Mouse (Mus musculus) limb, embryonic 11.5 days (tissue): ENCODE results near the gene Zfp277. TPM values are rescaled to one million over a fixed set of nuclear protein-coding genes. Genes with fewer than 3 reads are reported as not detected.

ENCODE experiments used
- ATAC-seq: fragments of 200-750 bp; cut with Nextera tagmentation; 2 replicates; pipeline ENCODE4 v1.8.0; 2017; ENCODE audit warnings: low read depth; ENCODE audit not compliant: insufficient number of reproducible peaks, low FRiP score, low TSS enrichment
- DNase-seq: peaks from one replicate; pipeline ENCODE4 v3.0.0-alpha.2; 2015; ENCODE audit warnings: low spot score
- H3K27ac ChIP-seq: fragments of 300-500 bp; sonication (generic); replicated peaks from 2 replicates; pipeline ENCODE4 v1.5.1; 2014; ENCODE audit warnings: low read depth, mild to moderate bottlenecking, low read length
- H3K27me3 ChIP-seq: fragments of 300-500 bp; sonication (generic); 2 replicates; pipeline ENCODE4 v1.6.1; 2014; ENCODE audit warnings: mild to moderate bottlenecking, low read length, mixed read lengths; ENCODE audit not compliant: control insufficient read depth, insufficient read depth
- H3K36me3 ChIP-seq: fragments of 300-500 bp; sonication (generic); 2 replicates; pipeline ENCODE4 v1.6.1; 2014; ENCODE audit warnings: mild to moderate bottlenecking, low read length, moderate library complexity, mixed read lengths; ENCODE audit not compliant: control insufficient read depth, insufficient read depth
- H3K4me1 ChIP-seq: fragments of 300-500 bp; sonication (generic); 2 replicates; pipeline ENCODE4 v1.6.1; 2014; ENCODE audit warnings: low read length, mixed read lengths; ENCODE audit not compliant: control insufficient read depth, insufficient read depth
- H3K4me2 ChIP-seq: fragments of 300-500 bp; sonication (generic); 2 replicates; pipeline ENCODE4 v1.6.1; 2014; ENCODE audit warnings: low read depth, mild to moderate bottlenecking, moderate library complexity; ENCODE audit not compliant: severe bottlenecking
- H3K4me3 ChIP-seq: fragments of 300-500 bp; sonication (generic); 2 replicates; pipeline ENCODE4 v1.5.1; 2014; ENCODE audit warnings: low read depth, low read length
- H3K9ac ChIP-seq: fragments of 300-500 bp; sonication (generic); 2 replicates; pipeline ENCODE4 v1.6.1; 2014; ENCODE audit warnings: mild to moderate bottlenecking, low read length
- H3K9me3 ChIP-seq: fragments of 300-500 bp; sonication (generic); 2 replicates; pipeline ENCODE4 v1.6.1; 2016; ENCODE audit warnings: low read length; ENCODE audit not compliant: control insufficient read depth
- WGBS: fragments of 180-500 bp; shearing (Covaris S2); extraction: QIAGEN DNeasy Blood & Tissue Kit; methylation state at CpG from one replicate; pipeline ENCODE4 v1.1.7; 2014; 5-methylcytosine and 5-hydroxymethylcytosine counted together
- polyA plus RNA-seq: library from polyadenylated mRNA; unstranded; fragments of >200 nt; fragmentation: Nextera tagmentation; extraction: Ambion mirVana; gene quantifications from 2 replicates; pipeline ENCODE4 v1.2.1, GENCODE M21; 2014

The Zfp277 gene
- polyA plus RNA-seq, 1 experiment from 2014 or later: 42.7 TPM

- Histone ChIP-seq H3K4me2 (no peak overlapping the region), H3K27me3 (no peaks in the 10 kb centered on the region), H3K36me3 (no peaks in the 10 kb centered on the region), H3K4me1 (peaks cover 19% of the 10 kb centered on the region), H3K9me3 (no peaks in the 10 kb centered on the region), H3K4me3 (no peak overlapping the region), H3K9ac (no peak overlapping the region), H3K27ac (no peak overlapping the region)
- DNase-seq: no peak
- no peak for ATAC-seq
- WGBS: 84% methylated on average over 5 of the region's 5 CpGs
Observed at GRCm38 (mm10) chr12:40469009-40469408, 23.3 kb upstream of the Zfp277 start.

GRCm38 (mm10) chr12:40468235-40468634, 22.5 kb upstream of the Zfp277 start:
- no peak for ATAC-seq
- 98% methylated on average over 4 of the region's 4 CpGs for WGBS
- no peak for DNase-seq
- H3K4me1 ChIP-seq: peaks cover 23% of the 10 kb centered on the region
- H3K4me2 ChIP-seq: no peak overlapping the region
- no peak overlapping the region for H3K27ac ChIP-seq
- H3K4me3 ChIP-seq: no peak overlapping the region
- no peak overlapping the region for H3K9ac ChIP-seq
- H3K9me3 ChIP-seq: no peaks in the 10 kb centered on the region
- no peaks in the 10 kb centered on the region for H3K27me3 ChIP-seq
- no peaks in the 10 kb centered on the region for H3K36me3 ChIP-seq

GRCm38 (mm10) chr12:40464282-40464681, 18.6 kb upstream of the Zfp277 start:
- Histone ChIP-seq H3K27ac (no peak overlapping the region), H3K4me1 (peaks cover 15% of the 10 kb centered on the region), H3K9ac (no peak overlapping the region), H3K36me3 (no peaks in the 10 kb centered on the region), H3K4me3 (no peak overlapping the region), H3K9me3 (no peaks in the 10 kb centered on the region), H3K27me3 (no peaks in the 10 kb centered on the region), H3K4me2 (no peak overlapping the region)
- DNase-seq (no peak), ATAC-seq (no peak)
- WGBS: 38% methylated on average over 6 of the region's 6 CpGs

- Histone ChIP-seq H3K27me3 (no peaks in the 10 kb centered on the region), H3K4me2 (no peak overlapping the region), H3K4me1 (peaks cover 15% of the 10 kb centered on the region), H3K9me3 (no peaks in the 10 kb centered on the region), H3K36me3 (no peaks in the 10 kb centered on the region), H3K9ac (no peak overlapping the region), H3K4me3 (no peak overlapping the region), H3K27ac (no peak overlapping the region)
- no peak for ATAC-seq
- no peak for DNase-seq
- WGBS: 59% methylated on average over 2 of the region's 2 CpGs
Observed at GRCm38 (mm10) chr12:40463828-40464227, 18.1 kb upstream of the Zfp277 start.

- no peaks in the 10 kb centered on the region for H3K36me3 ChIP-seq
- no peak for DNase-seq
- no peak overlapping the region for H3K4me2 ChIP-seq
- H3K4me1 ChIP-seq: peaks cover 15% of the 10 kb centered on the region
- no peak overlapping the region for H3K4me3 ChIP-seq
- no peaks in the 10 kb centered on the region for H3K9me3 ChIP-seq
- no peak overlapping the region for H3K27ac ChIP-seq
- H3K27me3 ChIP-seq: no peaks in the 10 kb centered on the region
- ATAC-seq: no peak
- WGBS: 75% methylated on average over 7 of the region's 7 CpGs
- H3K9ac ChIP-seq: no peak overlapping the region
Observed at GRCm38 (mm10) chr12:40462693-40463235, 17.1 kb upstream of the Zfp277 start.

GRCm38 (mm10) chr12:40459673-40460265, 14.1 kb upstream of the Zfp277 start:
- DNase-seq (no peak), ATAC-seq (no peak)
- Histone ChIP-seq H3K36me3 (no peaks in the 10 kb centered on the region), H3K4me3 (no peak overlapping the region), H3K27ac (no peak overlapping the region), H3K9ac (no peak overlapping the region), H3K4me1 (peaks cover 13% of the 10 kb centered on the region), H3K27me3 (no peaks in the 10 kb centered on the region), H3K9me3 (no peaks in the 10 kb centered on the region), H3K4me2 (no peak overlapping the region)
- WGBS: 68% methylated on average over 6 of the region's 6 CpGs

- DNase-seq (no peak), ATAC-seq (no peak)
- Histone ChIP-seq H3K36me3 (no peaks in the 10 kb centered on the region), H3K4me1 (peaks cover 6% of the 10 kb centered on the region; the same call in 1 of the 2 replicates), H3K9ac (no peak overlapping the region), H3K4me3 (no peak overlapping the region), H3K27ac (no peak overlapping the region), H3K27me3 (no peaks in the 10 kb centered on the region), H3K9me3 (no peaks in the 10 kb centered on the region), H3K4me2 (no peak overlapping the region)
- 70% methylated on average over 3 of the region's 3 CpGs for WGBS
Observed at GRCm38 (mm10) chr12:40458977-40459376, 13.3 kb upstream of the Zfp277 start.

GRCm38 (mm10) chr12:40456517-40456916, 10.8 kb upstream of the Zfp277 start:
- ATAC-seq: no peak
- Histone ChIP-seq H3K27me3 (no peaks in the 10 kb centered on the region), H3K36me3 (no peaks in the 10 kb centered on the region), H3K4me2 (no peak overlapping the region), H3K9ac (no peak overlapping the region), H3K4me1 (0 out of 2 replicates have a peak, but pooled peaks cover 2% of the 10 kb centered on the region), H3K27ac (no peak overlapping the region), H3K9me3 (no peaks in the 10 kb centered on the region), H3K4me3 (no peak overlapping the region)
- 88% methylated on average over 2 of the region's 2 CpGs for WGBS
- no peak for DNase-seq
